Mouse (Mus musculus) R1 (cell line): ENCODE measurements around the gene Tex101.
"Not testable (repeated sequence)": the region's sequence is repeated elsewhere in the genome, so short reads cannot be mapped to it uniquely, and the experiment has no call there.

Source experiments
- DNase-seq: peaks from one replicate; pipeline ENCODE4 v3.0.0-alpha.2; 2018; ENCODE audit warnings: low read depth, low spot score

Gene Tex101

DNA sequence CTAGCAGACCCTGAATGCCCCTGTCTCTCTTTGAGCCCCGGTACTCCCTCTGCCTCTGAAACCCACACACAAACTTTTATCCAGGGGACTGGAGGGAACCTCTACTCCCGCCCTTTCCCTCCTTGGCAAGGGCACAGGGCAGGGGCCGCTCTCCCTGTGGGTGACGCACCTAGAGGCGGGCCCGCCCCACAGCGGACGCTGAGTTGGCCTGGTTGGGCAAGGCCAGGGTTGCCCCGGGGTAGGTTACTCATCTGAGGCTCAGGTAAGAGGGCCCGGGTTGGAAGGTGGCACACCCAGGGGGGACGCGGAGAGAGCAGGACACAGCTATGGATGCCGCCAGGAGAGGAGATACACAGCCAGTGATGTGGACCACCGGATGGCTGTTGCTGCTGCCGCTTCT lies 40.2 kb downstream of the Tex101 start, which contains the start of gene Lypd3:
Lypd3 (plus strand) TSS at position 287 of the 400 bp plus-strand sequence.
- no peak for DNase-seq

- DNase-seq = peak; percentile 65
Measured at GRCm38 (mm10) chr7:24630116-24630880, 46.2 kb downstream of the Tex101 start.

- DNase-seq = no peak
Measured at GRCm38 (mm10) chr7:24629672-24630071, 46.8 kb downstream of the Tex101 start.

- peak; percentile 92 for DNase-seq
Measured at GRCm38 (mm10) chr7:24628685-24629610, 47.5 kb downstream of the Tex101 start.

DNA sequence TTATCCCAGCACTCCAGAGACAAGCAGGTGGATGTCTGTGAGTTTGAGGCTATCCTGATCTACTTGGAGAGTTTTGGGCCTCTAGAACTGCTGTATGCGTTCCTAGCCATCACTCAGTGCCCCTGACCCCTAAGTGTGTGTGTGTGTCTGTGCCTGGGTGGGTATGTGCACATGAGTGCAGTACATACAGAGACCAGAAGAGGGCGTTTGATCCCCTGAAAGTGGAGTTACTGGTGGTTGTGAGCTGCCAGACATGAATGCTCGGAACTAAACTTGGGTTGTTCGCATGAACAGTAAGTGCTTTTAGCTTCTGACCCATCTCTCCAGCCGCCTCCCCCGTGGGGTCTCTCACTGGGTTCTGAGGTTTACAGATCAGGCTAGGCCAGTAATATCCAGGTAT lies 53.5 kb downstream of the Tex101 start:
- peak; percentile 56 for DNase-seq

DNA sequence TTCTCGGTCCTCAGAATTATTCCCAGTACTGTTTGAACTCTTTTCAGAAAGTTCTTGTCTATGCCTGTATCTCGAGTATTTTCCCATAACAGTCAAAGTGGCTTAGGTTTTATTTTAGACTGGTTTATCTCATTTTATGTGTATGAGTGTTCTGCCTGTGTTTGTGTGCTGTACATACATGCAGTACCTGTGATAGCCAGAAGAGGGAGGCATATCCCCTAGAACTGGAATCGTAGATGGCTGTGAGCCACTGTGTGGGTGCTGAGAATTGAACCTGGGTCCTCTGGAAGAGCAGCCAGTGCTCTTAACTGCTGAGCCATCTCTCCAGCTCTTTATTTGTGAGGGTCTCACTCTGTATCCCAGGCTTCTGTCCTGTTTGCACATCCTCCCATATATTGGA lies 55.3 kb downstream of the Tex101 start:
- DNase-seq = peak; percentile 69

GRCm38 (mm10) chr7:24619671-24620397 lies 56.6 kb downstream of the Tex101 start:
- DNase-seq = peak; percentile 93

GRCm38 (mm10) chr7:24618374-24618773 lies 58.1 kb downstream of the Tex101 start:
- not testable (repeated sequence) for DNase-seq
